Mouse (Mus musculus) kidney, embryonic 16.5 days (tissue): Measurements from ENCODE around the gene Cdkn2aipnl. TPM values are rescaled to one million over a fixed set of nuclear protein-coding genes. Genes with fewer than 3 reads are reported as not detected.
A peak's percentile ranks its signal among the peaks of the same experiment; 100 is the strongest.

ENCODE experiments used
- ATAC-seq: fragments of 200-750 bp; cut with Nextera tagmentation; 2 replicates; pipeline ENCODE4 v1.8.0; 2017; ENCODE audit warnings: moderate TSS enrichment; ENCODE audit not compliant: low FRiP score, low TSS enrichment
- H3K27ac ChIP-seq: fragments of 300-500 bp; sonication (generic); 2 replicates; pipeline ENCODE4 v1.5.1; 2014; ENCODE audit warnings: low read length
- H3K27me3 ChIP-seq: fragments of 300-500 bp; sonication (generic); 2 replicates; pipeline ENCODE4 v1.6.1; 2014; ENCODE audit warnings: low read length, control low read depth, mixed read lengths; ENCODE audit not compliant: insufficient read depth
- H3K36me3 ChIP-seq: fragments of 300-500 bp; sonication (generic); 2 replicates; pipeline ENCODE4 v1.6.1; 2014; ENCODE audit warnings: low read length, control low read depth, mixed read lengths; ENCODE audit not compliant: insufficient read depth
- H3K4me1 ChIP-seq: fragments of 300-500 bp; sonication (generic); 2 replicates; pipeline ENCODE4 v1.6.1; 2014; ENCODE audit warnings: low read length, control low read depth, mixed read lengths; ENCODE audit not compliant: insufficient read depth
- H3K4me2 ChIP-seq: fragments of 300-500 bp; sonication (generic); replicated peaks from 2 replicates; pipeline ENCODE4 v1.6.1; 2014; ENCODE audit warnings: low read depth, low read length
- H3K4me3 ChIP-seq: fragments of 300-500 bp; sonication (generic); 2 replicates; pipeline ENCODE4 v1.5.1; 2014; ENCODE audit warnings: mild to moderate bottlenecking, low read length
- H3K9ac ChIP-seq: fragments of 300-500 bp; sonication (generic); replicated peaks from 2 replicates; pipeline ENCODE4 v1.6.1; 2014; ENCODE audit warnings: low read length
- H3K9me3 ChIP-seq: fragments of 300-500 bp; sonication (generic); 2 replicates; pipeline ENCODE4 v1.6.1; 2016; ENCODE audit warnings: low read length, control low read depth
- WGBS: fragments of 180-500 bp; shearing (Covaris S2); extraction: QIAGEN DNeasy Blood & Tissue Kit; methylation state at CpG from one replicate; pipeline ENCODE4 v1.1.7; 2014; 5-methylcytosine and 5-hydroxymethylcytosine counted together
- polyA plus RNA-seq: library from polyadenylated mRNA; unstranded; fragments of >200 nt; fragmentation: Nextera tagmentation; extraction: Ambion mirVana; gene quantifications from 2 replicates; pipeline ENCODE4 v1.2.1, GENCODE M21; 2015

Cdkn2aipnl gene
- polyA plus RNA-seq, 1 experiment from 2014 or later = 99.8 TPM

GRCm38 (mm10) chr11:51931790-51932189 is 35.7 kb upstream of the Cdkn2aipnl start:
- ATAC-seq = no peak
- H3K4me1 ChIP-seq = no peaks in the 10 kb centered on the region
- no peak overlapping the region for H3K4me3 ChIP-seq
- H3K36me3 ChIP-seq = no peaks in the 10 kb centered on the region
- H3K27ac ChIP-seq = no peak overlapping the region
- no peak overlapping the region for H3K4me2 ChIP-seq
- 77% methylated on average over 9 of the region's 9 CpGs for WGBS
- H3K27me3 ChIP-seq = no peaks in the 10 kb centered on the region
- no peaks in the 10 kb centered on the region for H3K9me3 ChIP-seq
- no peak overlapping the region for H3K9ac ChIP-seq

GRCm38 (mm10) chr11:51934230-51934629 is 33.2 kb upstream of the Cdkn2aipnl start:
- no peak for ATAC-seq
- WGBS = 80% methylated on average over 3 of the region's 3 CpGs
- no peaks in the 10 kb centered on the region for H3K36me3 ChIP-seq

GRCm38 (mm10) chr11:51935636-51936434 is 31.6 kb upstream of the Cdkn2aipnl start:
- 51% methylated on average over 5 of the region's 5 CpGs for WGBS
- 0 out of 2 replicates have a peak, but pooled peaks cover 3% of the 10 kb centered on the region for H3K4me1 ChIP-seq
- no peak overlapping the region for H3K4me3 ChIP-seq
- no peaks in the 10 kb centered on the region for H3K9me3 ChIP-seq
- H3K36me3 ChIP-seq = no peaks in the 10 kb centered on the region
- H3K4me2 ChIP-seq = no peak overlapping the region
- no peak overlapping the region for H3K27ac ChIP-seq
- H3K27me3 ChIP-seq = no peaks in the 10 kb centered on the region
- H3K9ac ChIP-seq = no peak overlapping the region
- ATAC-seq = no peak

More at GRCm38 (mm10) chr11:51934230-51934629, 33.2 kb upstream of the Cdkn2aipnl start:
- Histone ChIP-seq H3K9me3 (no peaks in the 10 kb centered on the region), H3K4me3 (no peak overlapping the region), H3K4me2 (no peak overlapping the region), H3K9ac (no peak overlapping the region), H3K27ac (no peak overlapping the region), H3K27me3 (no peaks in the 10 kb centered on the region), H3K4me1 (no peaks in the 10 kb centered on the region)

- no peak overlapping the region for H3K4me2 ChIP-seq
- no peak overlapping the region for H3K27ac ChIP-seq
- WGBS = 38% methylated on average over 6 of the region's 6 CpGs
Observed at GRCm38 (mm10) chr11:51937361-51937781, 30.1 kb upstream of the Cdkn2aipnl start.

GRCm38 (mm10) chr11:51938817-51939589 is 28.5 kb upstream of the Cdkn2aipnl start:
- peak; percentile 39; the same call in 1 of the 2 replicates for ATAC-seq
- H3K9me3 ChIP-seq = no peaks in the 10 kb centered on the region
- no peak overlapping the region for H3K27ac ChIP-seq
- no peaks in the 10 kb centered on the region for H3K36me3 ChIP-seq
- no peaks in the 10 kb centered on the region for H3K27me3 ChIP-seq
- WGBS = 75% methylated on average over 12 of the region's 12 CpGs
- no peak overlapping the region for H3K4me3 ChIP-seq
- H3K4me2 ChIP-seq = no peak overlapping the region
- H3K4me1 ChIP-seq = 0 out of 2 replicates have a peak, but pooled peaks cover 3% of the 10 kb centered on the region
- no peak overlapping the region for H3K9ac ChIP-seq

More at GRCm38 (mm10) chr11:51937361-51937781, 30.1 kb upstream of the Cdkn2aipnl start:
- no peak overlapping the region for H3K4me3 ChIP-seq
- H3K27me3 ChIP-seq = no peaks in the 10 kb centered on the region
- no peaks in the 10 kb centered on the region for H3K36me3 ChIP-seq
- H3K9ac ChIP-seq = no peak overlapping the region
- 0 out of 2 replicates have a peak, but pooled peaks have one; percentile 19 for ATAC-seq
- no peaks in the 10 kb centered on the region for H3K9me3 ChIP-seq
- 0 out of 2 replicates have a peak, but pooled peaks cover 3% of the 10 kb centered on the region for H3K4me1 ChIP-seq

GRCm38 (mm10) chr11:51939590-51939955 is 27.9 kb upstream of the Cdkn2aipnl start:
- H3K4me1 ChIP-seq = 0 out of 2 replicates have a peak, but pooled peaks cover 3% of the 10 kb centered on the region
- H3K4me2 ChIP-seq = no peak overlapping the region
- H3K36me3 ChIP-seq = no peaks in the 10 kb centered on the region
- no peak overlapping the region for H3K4me3 ChIP-seq
- no peak overlapping the region for H3K27ac ChIP-seq
- H3K27me3 ChIP-seq = no peaks in the 10 kb centered on the region
- H3K9ac ChIP-seq = no peak overlapping the region
- 61% methylated on average over 8 of the region's 8 CpGs for WGBS
- H3K9me3 ChIP-seq = no peaks in the 10 kb centered on the region
- no peak for ATAC-seq

GRCm38 (mm10) chr11:51940511-51940955 is 26.9 kb upstream of the Cdkn2aipnl start:
- no peak overlapping the region for H3K9ac ChIP-seq
- no peak overlapping the region for H3K4me3 ChIP-seq
- H3K4me2 ChIP-seq = no peak overlapping the region
- ATAC-seq = no peak
- WGBS = 52% methylated on average over 13 of the region's 13 CpGs
- 0 out of 2 replicates have a peak, but pooled peaks cover 3% of the 10 kb centered on the region for H3K4me1 ChIP-seq
- 0 out of 2 replicates have a peak, but pooled peaks cover under 1% of the 10 kb centered on the region for H3K27me3 ChIP-seq
- H3K27ac ChIP-seq = no peak overlapping the region
- H3K36me3 ChIP-seq = no peaks in the 10 kb centered on the region
- no peaks in the 10 kb centered on the region for H3K9me3 ChIP-seq

GRCm38 (mm10) chr11:51942602-51943499 is 24.6 kb upstream of the Cdkn2aipnl start:
- Histone ChIP-seq H3K4me2 (no peak overlapping the region), H3K9me3 (no peaks in the 10 kb centered on the region), H3K36me3 (no peaks in the 10 kb centered on the region), H3K9ac (no peak overlapping the region), H3K27me3 (0 out of 2 replicates have a peak, but pooled peaks cover 2% of the 10 kb centered on the region), H3K4me3 (no peak overlapping the region), H3K4me1 (0 out of 2 replicates have a peak, but pooled peaks cover 3% of the 10 kb centered on the region), H3K27ac (no peak overlapping the region)
- no peak for ATAC-seq
- 58% methylated on average over 15 of the region's 15 CpGs for WGBS

- ATAC-seq = no peak
- H3K27me3 ChIP-seq = 0 out of 2 replicates have a peak, but pooled peaks cover 2% of the 10 kb centered on the region
- 0 out of 2 replicates have a peak, but pooled peaks cover 3% of the 10 kb centered on the region for H3K4me1 ChIP-seq
- H3K4me3 ChIP-seq = no peak overlapping the region
- no peaks in the 10 kb centered on the region for H3K36me3 ChIP-seq
- H3K9ac ChIP-seq = no peak overlapping the region
- 55% methylated on average over 6 of the region's 6 CpGs for WGBS
- H3K9me3 ChIP-seq = no peaks in the 10 kb centered on the region
- H3K27ac ChIP-seq = no peak overlapping the region
- no peak overlapping the region for H3K4me2 ChIP-seq
Observed at GRCm38 (mm10) chr11:51943500-51943841, 24.0 kb upstream of the Cdkn2aipnl start.
